Mouse (Mus musculus) neural tube, embryonic 11.5 days (tissue): ENCODE measurements around the gene Col23a1. TPM values are rescaled to one million over a fixed set of nuclear protein-coding genes. Genes with fewer than 3 reads are reported as not detected.
"Not testable (repeated sequence)": the region's sequence is repeated elsewhere in the genome, so short reads cannot be mapped to it uniquely, and the experiment has no call there.

Experiments used
- ATAC-seq: fragments of 200-750 bp; cut with Nextera tagmentation; 2 replicates; pipeline ENCODE4 v1.8.0; 2017; ENCODE audit warnings: moderate number of reproducible peaks, mild to moderate bottlenecking, moderate TSS enrichment, moderate library complexity; ENCODE audit not compliant: insufficient read depth, low FRiP score, low TSS enrichment
- DNase-seq: peaks from one replicate; pipeline ENCODE4 v3.0.0-alpha.2; 2015; ENCODE audit warnings: low spot score
- H3K27ac ChIP-seq: fragments of 300-500 bp; sonication (generic); 2 replicates; pipeline ENCODE4 v1.5.1; 2014; ENCODE audit warnings: low read depth, mild to moderate bottlenecking, low read length
- H3K27me3 ChIP-seq: fragments of 300-500 bp; sonication (generic); 2 replicates; pipeline ENCODE4 v1.6.1; 2014; ENCODE audit warnings: mild to moderate bottlenecking, low read length, mixed read lengths; ENCODE audit not compliant: control insufficient read depth, insufficient read depth
- H3K36me3 ChIP-seq: fragments of 300-500 bp; sonication (generic); 2 replicates; pipeline ENCODE4 v1.6.1; 2014; ENCODE audit warnings: mild to moderate bottlenecking, low read length, moderate library complexity, mixed read lengths; ENCODE audit not compliant: control insufficient read depth, insufficient read depth
- H3K4me1 ChIP-seq: fragments of 300-500 bp; sonication (generic); 2 replicates; pipeline ENCODE4 v1.6.1; 2014; ENCODE audit warnings: low read length, mixed read lengths; ENCODE audit not compliant: control insufficient read depth, insufficient read depth
- H3K4me2 ChIP-seq: fragments of 300-500 bp; sonication (generic); 2 replicates; pipeline ENCODE4 v1.6.1; 2014; ENCODE audit warnings: low read depth, mild to moderate bottlenecking, moderate library complexity
- H3K4me3 ChIP-seq: fragments of 300-500 bp; sonication (generic); 2 replicates; pipeline ENCODE4 v1.5.1; 2014; ENCODE audit warnings: low read depth, low read length
- H3K9ac ChIP-seq: fragments of 300-500 bp; sonication (generic); 2 replicates; pipeline ENCODE4 v1.6.1; 2014; ENCODE audit warnings: mild to moderate bottlenecking, low read length
- H3K9me3 ChIP-seq: fragments of 300-500 bp; sonication (generic); 2 replicates; pipeline ENCODE4 v1.6.1; 2016; ENCODE audit warnings: low read length; ENCODE audit not compliant: control insufficient read depth
- WGBS: fragments of 180-500 bp; shearing (Covaris S2); extraction: QIAGEN DNeasy Blood & Tissue Kit; methylation state at CpG from one replicate; pipeline ENCODE4 v1.1.7; 2014; 5-methylcytosine and 5-hydroxymethylcytosine counted together
- polyA plus RNA-seq: library from polyadenylated mRNA; unstranded; fragments of >200 nt; fragmentation: Nextera tagmentation; extraction: Ambion mirVana; gene quantifications from 2 replicates; pipeline ENCODE4 v1.2.1, GENCODE M21; 2014

The Col23a1 gene
- polyA plus RNA-seq, 1 experiment from 2014 or later, result 10.9 TPM

GRCm38 (mm10) chr11:51622971-51623491 lies 333.3 kb downstream of the Col23a1 start:
- Histone ChIP-seq H3K4me2 (no peak overlapping the region), H3K4me1 (peaks cover 11% of the 10 kb centered on the region), H3K4me3 (no peak overlapping the region), H3K36me3 (peaks cover 23% of the 10 kb centered on the region), H3K9ac (no peak overlapping the region), H3K27ac (no peak overlapping the region), H3K27me3 (no peaks in the 10 kb centered on the region), H3K9me3 (no peaks in the 10 kb centered on the region)
- ATAC-seq (no peak), DNase-seq (no peak)
- WGBS, result 92% methylated on average over 7 of the region's 7 CpGs

DNA sequence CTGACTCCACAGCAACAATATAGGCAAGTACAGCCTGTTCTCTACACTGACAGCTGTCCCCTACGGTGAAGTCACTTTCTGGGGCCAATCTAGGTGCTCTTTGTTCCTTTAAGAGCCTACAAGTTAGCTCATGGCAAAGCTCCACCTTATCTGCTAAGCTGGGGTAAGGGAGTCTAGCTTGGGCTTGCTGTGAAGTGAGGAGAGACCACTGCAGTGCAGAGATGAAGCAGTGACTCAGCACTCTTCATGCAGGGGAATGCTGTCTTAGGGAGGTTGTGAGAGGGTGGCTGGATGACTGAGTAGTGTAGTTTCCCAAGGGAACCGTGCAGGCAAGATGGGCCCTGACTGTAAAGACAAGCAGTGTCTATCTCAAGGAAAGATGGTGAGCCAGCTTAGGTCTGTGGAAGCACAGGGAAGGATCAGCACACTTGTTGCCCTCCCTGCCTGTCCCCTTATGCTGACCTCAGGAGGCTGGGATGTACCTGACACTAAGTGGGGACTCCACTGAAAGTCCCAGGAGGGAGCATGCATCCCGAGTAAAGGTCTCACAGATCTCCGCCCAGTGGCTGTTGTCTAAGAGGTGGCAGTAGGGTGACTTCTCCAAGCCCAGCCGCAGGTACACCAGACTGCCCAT lies 335.6 kb downstream of the Col23a1 start:
- Histone ChIP-seq H3K36me3 (peaks cover 23% of the 10 kb centered on the region), H3K9me3 (no peaks in the 10 kb centered on the region), H3K4me1 (peaks cover 7% of the 10 kb centered on the region), H3K4me2 (no peak overlapping the region), H3K9ac (no peak overlapping the region), H3K4me3 (no peak overlapping the region), H3K27ac (no peak overlapping the region), H3K27me3 (no peaks in the 10 kb centered on the region)
- DNase-seq (no peak), ATAC-seq (no peak)
- 82% methylated on average over 5 of the region's 5 CpGs for WGBS

DNA sequence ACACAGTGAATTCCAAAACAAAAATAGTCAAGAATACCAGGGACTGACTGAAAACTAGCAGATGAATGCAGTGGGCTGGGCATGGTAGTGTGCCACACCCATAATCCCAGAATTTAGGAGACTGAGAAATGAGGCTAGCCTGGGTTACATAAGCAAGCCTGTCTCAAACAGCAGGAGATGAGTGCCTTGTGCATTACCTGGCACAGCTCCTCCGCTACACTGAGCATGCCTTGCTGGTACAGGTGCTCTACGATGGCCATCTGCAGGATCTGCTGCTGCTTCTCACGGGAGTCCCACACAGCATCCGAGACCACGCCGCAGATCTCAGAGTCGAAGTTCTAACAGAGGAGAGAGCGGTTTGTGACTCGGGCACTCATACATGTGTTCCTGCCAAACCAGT lies 337.7 kb downstream of the Col23a1 start:
- 94% methylated on average over 9 of the region's 9 CpGs for WGBS
- peaks cover 23% of the 10 kb centered on the region for H3K36me3 ChIP-seq
- H3K9me3 ChIP-seq, result no peaks in the 10 kb centered on the region
- no peak for ATAC-seq
- no peaks in the 10 kb centered on the region for H3K27me3 ChIP-seq
- no peak overlapping the region for H3K4me3 ChIP-seq
- no peak overlapping the region for H3K27ac ChIP-seq
- no peak overlapping the region for H3K4me2 ChIP-seq
- no peak for DNase-seq
- H3K9ac ChIP-seq, result no peak overlapping the region
- H3K4me1 ChIP-seq, result no peaks in the 10 kb centered on the region

- ATAC-seq (no peak), DNase-seq (no peak)
- Histone ChIP-seq H3K27me3 (no peaks in the 10 kb centered on the region), H3K9me3 (no peaks in the 10 kb centered on the region), H3K36me3 (peaks cover 23% of the 10 kb centered on the region), H3K4me1 (no peaks in the 10 kb centered on the region), H3K27ac (no peak overlapping the region), H3K4me3 (no peak overlapping the region), H3K9ac (no peak overlapping the region), H3K4me2 (no peak overlapping the region)
- WGBS, result 90% methylated on average over 8 of the region's 8 CpGs
Measured at GRCm38 (mm10) chr11:51627907-51628306, 338.2 kb downstream of the Col23a1 start.

DNA sequence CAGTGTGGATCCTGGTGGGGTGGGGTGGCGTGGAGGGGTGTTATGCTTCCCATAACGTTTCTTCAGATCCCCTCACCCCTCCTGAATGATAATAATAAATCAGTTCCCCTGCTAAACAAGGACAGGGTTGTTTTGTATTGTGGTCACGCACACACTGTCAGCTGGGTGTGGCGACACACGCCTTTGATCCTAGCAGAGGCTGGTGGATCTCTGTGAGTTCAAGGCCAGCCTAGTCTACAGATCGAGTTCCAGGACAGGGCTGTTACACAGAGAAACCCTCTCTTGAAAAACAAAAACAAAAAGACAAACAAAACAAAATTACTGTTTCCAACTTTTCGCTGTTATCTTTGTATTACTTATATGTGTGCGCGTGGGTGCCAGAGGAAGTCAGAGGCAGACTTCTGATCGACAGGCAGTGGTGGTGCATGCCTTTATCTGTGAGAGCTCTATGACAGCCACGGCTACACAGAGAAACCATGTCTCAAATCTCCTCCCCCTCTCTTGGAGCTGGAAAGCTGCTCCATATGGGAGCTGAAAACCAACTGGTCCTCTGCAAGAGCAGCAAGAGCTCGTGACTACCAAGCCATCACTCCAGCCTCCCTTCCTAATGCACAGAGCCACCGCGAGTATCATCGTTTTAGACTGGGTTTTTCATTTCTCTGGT lies 340.1 kb downstream of the Col23a1 start:
- Histone ChIP-seq H3K9ac (no peak overlapping the region), H3K4me2 (no peak overlapping the region), H3K27me3 (no peaks in the 10 kb centered on the region), H3K4me3 (no peak overlapping the region), H3K4me1 (no peaks in the 10 kb centered on the region), H3K9me3 (no peaks in the 10 kb centered on the region), H3K27ac (no peak overlapping the region), H3K36me3 (peaks cover 11% of the 10 kb centered on the region; the same call in 1 of the 2 replicates)
- DNase-seq (no peak), ATAC-seq (no peak)
- 84% methylated on average over 15 of the region's 15 CpGs for WGBS

GRCm38 (mm10) chr11:51632130-51632753 lies 342.5 kb downstream of the Col23a1 start:
- Histone ChIP-seq H3K27ac (no peak overlapping the region), H3K4me3 (no peak overlapping the region), H3K36me3 (peaks cover 3% of the 10 kb centered on the region; the same call in 1 of the 2 replicates), H3K4me2 (no peak overlapping the region), H3K9me3 (no peaks in the 10 kb centered on the region), H3K4me1 (peaks cover 3% of the 10 kb centered on the region; the same call in 1 of the 2 replicates), H3K9ac (no peak overlapping the region), H3K27me3 (no peaks in the 10 kb centered on the region)
- ATAC-seq (no peak), DNase-seq (no peak)
- 90% methylated on average over 6 of the region's 6 CpGs for WGBS

GRCm38 (mm10) chr11:51633200-51633599 lies 343.5 kb downstream of the Col23a1 start:
- H3K4me3 ChIP-seq, ATAC-seq: not testable (repeated sequence)
- 94% methylated on average over 7 of the region's 7 CpGs for WGBS

More at GRCm38 (mm10) chr11:51633200-51633599, 343.5 kb downstream of the Col23a1 start:
- not testable (repeated sequence) for H3K4me1 ChIP-seq, H3K27me3 ChIP-seq, H3K4me2 ChIP-seq, H3K9ac ChIP-seq, H3K9me3 ChIP-seq, H3K36me3 ChIP-seq, H3K27ac ChIP-seq, DNase-seq
